Mouse (Mus musculus): ENCODE measurements around the gene Cnrip1.

Cnrip1 gene

DNA sequence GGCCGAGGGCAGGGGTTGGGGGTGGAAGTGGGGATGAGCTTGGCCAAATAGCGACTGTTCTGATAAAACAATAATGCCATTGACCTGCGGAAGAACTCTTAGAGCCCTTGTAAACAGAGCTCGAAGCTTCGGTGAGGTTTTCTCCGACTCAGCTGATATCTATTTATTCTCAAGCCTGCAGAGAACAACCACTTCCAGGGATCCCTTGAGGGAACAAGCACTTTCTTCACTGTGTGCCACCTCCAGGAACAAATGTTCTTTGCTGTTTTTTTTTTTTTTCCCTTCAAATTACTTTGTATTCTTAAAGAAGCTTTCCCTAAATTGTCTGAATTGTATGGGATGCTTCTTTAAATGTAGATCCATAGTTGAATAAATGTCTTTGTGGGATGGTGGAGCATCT, 56.0 kb downstream of the Cnrip1 start:
- no peak for DNase-seq (ENCODE audit: low spot score in 2 of 2)

DNA sequence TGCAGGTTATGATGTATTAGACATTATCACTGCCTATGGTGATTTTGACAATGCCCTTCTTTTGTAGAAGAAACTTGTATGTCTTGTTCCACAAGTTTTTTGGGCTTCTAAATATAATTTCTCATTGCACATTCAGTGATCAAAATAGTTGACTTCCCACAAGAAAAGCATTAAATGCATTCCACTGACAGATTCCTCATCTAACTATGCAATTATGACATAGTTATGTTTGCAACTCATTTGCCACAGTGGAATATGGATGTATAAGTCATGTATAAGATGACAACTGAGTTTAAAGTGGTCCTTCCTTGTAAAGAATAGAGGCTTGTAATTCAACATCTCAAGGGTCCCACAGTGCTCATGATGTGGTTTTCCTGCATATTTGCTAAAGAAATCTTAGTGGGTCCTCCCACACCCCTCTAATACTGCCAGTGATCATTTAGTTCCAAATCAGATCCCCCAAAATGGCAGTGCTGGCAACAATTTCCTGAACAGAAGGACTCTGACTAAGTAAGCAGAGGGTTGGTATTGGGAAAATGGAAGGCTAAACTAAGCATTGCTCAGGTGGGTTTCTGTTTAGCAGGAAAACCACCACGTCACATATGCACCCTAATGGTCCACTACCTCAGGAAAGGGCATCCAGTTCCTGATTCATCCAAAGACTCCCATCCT, 61.2 kb downstream of the Cnrip1 start:
- no peak for DNase-seq (ENCODE audit: low spot score in 2 of 2)

DNA sequence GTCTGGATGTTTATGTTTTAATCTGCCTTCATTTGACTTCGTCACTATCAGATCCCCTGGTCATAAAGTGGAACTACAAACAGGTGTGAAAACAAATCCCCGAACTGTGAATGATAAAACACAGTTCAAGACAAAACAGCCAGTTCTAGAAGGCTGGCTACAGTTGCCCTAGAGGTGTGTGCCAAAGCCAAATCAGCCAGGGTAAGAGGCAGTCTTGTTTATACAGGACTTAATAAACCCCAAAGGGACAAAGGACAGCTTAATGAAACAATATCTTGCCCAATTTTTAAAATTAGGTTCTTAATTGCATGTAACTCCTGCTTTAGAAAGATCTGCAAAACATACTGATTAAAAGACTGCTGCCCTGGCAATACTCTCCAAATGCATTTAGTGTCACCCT, 75.0 kb downstream of the Cnrip1 start:
- no peak for DNase-seq (ENCODE audit: low spot score in 2 of 2)

Data from urinary bladder, adult 18-20 months (tissue).